Mouse (Mus musculus) 3T3-L1 (cell line): ENCODE data around the gene Tcp11l1.

Source experiments
- DNase-seq: peaks from one replicate; pipeline ENCODE4 v3.0.0-alpha.2; 2015; ENCODE audit warnings: low read depth, low spot score

The Tcp11l1 gene

GRCm38 (mm10) chr2:104712486-104712809 lies 479 bp upstream of the Tcp11l1 start:
- no peak for DNase-seq

- DNase-seq: no peak
Observed at GRCm38 (mm10) chr2:104710670-104711370, 1.1 kb downstream of the Tcp11l1 start.

DNA sequence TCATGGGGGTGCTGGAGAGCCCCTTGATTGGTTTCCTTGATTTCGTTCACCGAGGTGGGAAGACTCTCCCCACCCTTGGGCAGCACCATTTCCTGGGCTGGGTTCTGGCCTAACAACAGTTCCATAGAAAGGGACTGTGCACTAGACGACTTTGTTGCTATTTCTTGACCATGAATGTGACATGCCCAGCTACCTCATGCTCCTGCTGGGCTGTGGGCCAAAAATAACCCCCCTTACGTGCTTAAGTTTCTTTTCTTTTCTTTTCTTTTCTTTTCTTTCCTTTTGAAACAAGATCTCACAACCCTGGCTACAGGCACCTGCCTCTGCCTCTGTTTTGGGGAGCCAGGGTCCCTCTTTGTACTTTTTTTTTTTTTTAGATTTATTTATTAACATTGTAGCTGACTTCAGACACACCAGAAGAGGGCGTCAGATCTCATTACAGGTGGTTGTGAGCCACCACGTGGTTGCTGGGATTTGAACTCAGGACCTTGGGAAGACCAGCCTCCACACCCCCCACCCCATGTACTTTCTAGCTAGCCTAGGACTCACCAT lies 2.1 kb downstream of the Tcp11l1 start:
- no peak for DNase-seq

GRCm38 (mm10) chr2:104704355-104704754 lies 7.6 kb downstream of the Tcp11l1 start:
- DNase-seq: no peak

- DNase-seq: no peak
Observed at GRCm38 (mm10) chr2:104703158-104703557, 8.8 kb downstream of the Tcp11l1 start.

- DNase-seq: no peak
Observed at GRCm38 (mm10) chr2:104699659-104700058, 12.3 kb downstream of the Tcp11l1 start.

GRCm38 (mm10) chr2:104692551-104692950 lies 19.4 kb downstream of the Tcp11l1 start:
- no peak for DNase-seq

DNA sequence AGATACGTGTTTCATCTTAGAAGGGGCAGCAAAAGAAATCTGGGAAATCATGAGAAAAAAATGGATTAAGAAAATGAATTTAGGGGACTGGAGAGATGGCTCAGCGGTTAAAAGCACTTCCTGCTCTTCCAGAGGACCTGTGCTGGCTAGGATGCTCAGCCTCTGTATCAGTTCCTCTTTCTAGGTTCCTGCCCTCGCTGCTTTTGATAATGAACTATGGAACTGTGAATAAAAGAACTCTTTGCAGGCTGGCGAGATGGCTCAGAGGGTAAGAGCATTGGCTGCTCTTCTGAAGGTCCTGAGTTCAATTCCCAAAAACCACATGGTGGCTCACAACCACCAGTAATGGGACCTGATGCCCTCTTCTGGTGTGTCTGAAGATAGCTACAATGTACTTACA lies 21.2 kb downstream of the Tcp11l1 start:
- no peak for DNase-seq

DNA sequence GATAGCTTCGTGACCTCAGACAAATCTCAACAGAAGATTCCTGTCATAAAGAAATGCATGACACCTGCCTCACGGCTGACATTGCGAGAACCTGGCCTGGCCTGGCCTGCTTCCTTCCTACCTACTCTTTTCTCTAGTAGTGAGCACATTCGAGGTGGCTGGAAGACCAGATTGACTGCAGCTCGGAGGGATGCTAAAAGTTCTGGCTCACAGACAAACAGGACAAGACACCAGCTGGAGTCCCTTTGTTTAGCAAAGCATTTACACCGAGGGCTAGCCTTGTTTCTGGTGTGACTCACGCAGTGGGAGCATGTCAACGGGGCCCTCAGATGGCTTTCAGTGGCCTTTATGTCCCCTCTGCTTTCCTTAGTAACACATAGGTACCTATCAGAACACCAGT lies 23.2 kb downstream of the Tcp11l1 start:
- no peak for DNase-seq

- no peak for DNase-seq
Observed at GRCm38 (mm10) chr2:104688321-104688720, 23.6 kb downstream of the Tcp11l1 start.

GRCm38 (mm10) chr2:104687261-104687660 lies 24.7 kb downstream of the Tcp11l1 start:
- no peak for DNase-seq

DNA sequence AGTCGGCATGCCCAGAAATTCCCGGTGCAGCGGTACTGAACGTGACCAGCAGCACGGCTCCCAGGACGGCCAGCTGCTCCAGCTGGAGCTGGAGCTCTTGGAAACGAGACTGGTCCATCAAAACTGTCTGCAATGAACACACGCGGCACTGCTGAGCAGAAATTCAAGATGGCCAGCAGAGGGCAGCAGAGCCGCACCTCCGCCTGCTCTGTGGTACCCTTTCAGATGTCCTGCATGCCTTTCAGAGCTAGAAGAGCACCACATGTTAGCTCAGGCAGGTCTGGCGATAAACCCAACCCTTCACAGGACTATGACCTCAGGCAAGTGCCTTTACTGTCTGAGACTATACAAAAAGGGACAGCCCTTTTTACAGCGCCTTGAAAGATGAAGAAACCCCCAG lies 26.6 kb downstream of the Tcp11l1 start:
- peak; percentile 95 for DNase-seq

DNA sequence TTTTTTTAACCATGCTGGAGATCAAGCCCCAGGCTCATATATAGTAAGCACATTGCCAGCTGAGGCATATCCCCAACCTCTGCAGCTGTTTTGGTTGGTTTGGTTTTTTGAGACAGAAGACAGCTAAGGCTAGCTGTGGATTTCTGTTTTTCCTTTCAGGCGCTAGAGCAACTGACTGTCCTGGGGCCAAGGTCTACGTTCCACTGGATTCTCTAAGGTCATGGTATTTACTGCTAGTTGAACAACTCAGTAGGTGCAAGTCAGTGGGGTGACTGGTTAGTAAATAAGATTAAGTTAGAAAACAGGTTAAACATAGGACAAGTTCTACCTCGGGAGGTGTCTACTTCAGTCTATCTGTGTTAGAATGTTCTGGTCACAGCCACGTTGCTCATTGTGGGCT lies 27.2 kb downstream of the Tcp11l1 start:
- no peak for DNase-seq

- no peak for DNase-seq
Observed at GRCm38 (mm10) chr2:104677326-104677725, 34.6 kb downstream of the Tcp11l1 start.

GRCm38 (mm10) chr2:104671724-104672123 lies 40.2 kb downstream of the Tcp11l1 start:
- no peak for DNase-seq

GRCm38 (mm10) chr2:104669122-104669804 lies 42.7 kb downstream of the Tcp11l1 start:
- peak; percentile 27 for DNase-seq

DNA sequence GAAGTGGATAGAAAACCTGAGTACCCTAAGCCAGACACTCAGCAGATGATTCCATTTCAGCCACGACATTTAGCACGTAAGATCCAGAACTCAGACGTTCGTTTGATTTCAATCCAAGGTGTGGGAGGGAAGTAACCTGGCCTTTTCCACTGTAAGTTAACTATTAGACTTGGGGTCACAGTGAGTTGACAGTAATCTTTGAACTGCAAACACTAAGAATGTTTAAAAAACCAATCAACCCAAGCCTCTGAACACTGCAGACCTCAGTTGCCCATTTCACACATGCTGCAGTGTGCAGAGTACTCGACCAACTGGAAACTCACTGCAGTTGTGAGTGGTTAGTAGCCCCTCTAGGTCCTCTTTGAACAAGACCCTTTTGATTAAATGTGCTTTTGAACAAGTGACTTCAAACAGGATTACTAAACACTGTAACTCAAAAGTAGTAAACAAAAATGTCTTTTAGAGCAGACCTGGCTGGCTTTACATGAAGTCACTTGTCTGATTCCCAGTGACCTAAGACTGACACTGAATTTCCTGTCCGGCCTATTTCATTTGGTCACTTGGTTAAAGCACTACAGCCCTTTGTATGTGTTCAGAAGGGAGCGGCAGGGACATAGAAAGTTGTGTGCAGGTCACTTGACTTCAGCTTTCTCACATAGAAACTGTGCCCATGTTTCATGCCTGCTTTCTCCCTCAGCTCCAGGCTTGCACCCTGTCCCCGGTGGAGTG lies 48.4 kb downstream of the Tcp11l1 start:
- no peak for DNase-seq

DNA sequence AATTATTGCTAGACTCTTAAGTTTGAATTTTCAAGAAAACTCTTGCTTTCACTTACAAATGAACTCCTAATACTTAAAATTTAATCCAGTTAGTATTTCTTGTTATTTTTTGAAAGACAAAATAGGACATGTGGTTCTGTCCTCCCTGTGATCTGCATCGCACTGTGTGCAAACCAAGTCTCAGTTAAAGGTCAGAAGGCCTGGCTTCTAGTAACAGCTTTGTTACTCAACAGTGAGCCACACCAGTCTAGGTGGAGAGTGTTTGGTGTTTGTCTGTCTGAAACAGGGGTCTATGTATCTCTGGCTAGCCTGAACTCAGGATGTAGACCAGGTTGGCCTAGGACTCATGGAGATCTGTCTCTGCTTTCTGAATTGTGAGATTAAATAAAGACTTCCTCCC lies 53.3 kb downstream of the Tcp11l1 start:
- no peak for DNase-seq

DNA sequence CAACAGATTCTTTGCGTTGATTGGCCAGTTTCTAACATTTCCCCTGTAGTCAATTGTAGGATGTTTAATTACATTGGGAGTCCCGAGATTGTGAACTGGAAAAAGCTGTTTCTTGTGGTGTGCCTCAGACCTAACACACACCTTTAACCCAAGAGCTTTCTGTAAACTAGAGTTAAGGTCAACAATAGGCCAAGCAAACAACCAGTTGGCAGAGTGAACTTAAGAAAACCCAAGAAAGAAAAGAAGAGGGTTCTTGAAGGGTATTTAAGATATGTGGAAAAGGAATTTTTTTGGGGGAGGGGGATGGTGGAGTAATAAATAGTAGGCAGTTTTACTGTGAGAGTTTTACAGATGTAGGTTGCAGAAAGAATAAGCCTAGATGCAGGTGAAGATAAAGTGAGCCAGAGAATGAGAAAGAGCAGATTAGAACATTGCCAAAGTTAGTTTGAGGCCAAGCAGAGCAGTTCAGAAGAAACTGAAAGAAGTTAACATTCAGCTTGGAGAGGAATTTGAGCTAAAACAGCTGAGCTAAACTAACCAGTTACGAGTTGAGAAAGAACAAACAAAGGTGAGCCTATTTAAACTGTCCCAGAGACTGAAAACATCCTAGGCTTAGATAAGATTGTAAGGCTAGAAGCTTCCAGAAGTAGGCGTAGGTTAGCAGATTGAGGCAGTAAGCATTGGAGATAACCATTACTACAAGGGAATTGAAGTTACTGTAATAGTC lies 95.8 kb downstream of the Tcp11l1 start:
- no peak for DNase-seq

- DNase-seq: no peak
Observed at GRCm38 (mm10) chr2:104614786-104615185, 97.2 kb downstream of the Tcp11l1 start.
